18 mouse cellular contexts compared by ENCODE assay signal in genomic region chr13:37870118-37870908, GRCm38 (mm10).
DNase-seq lines count a peak whose midpoint lies in the region; ATAC-seq and TF ChIP-seq lines count a peak whose summit lies in the region.
"Had no signal": no experiment of that assay in that cellular context is flagged by ENCODE, and none has a peak within 500 bp of the region (broad histone marks: within the 10 kb centered on the region; RNA-seq: fewer than 3 reads in every experiment).

No protein-coding gene starts in this region.

- peak; percentile 65 for TF ChIP-seq EP300 in liver, postnatal 0 days (IDR thresholded peaks at IDR 0.05; ENCODE audit: low read depth)

- H3K9me3 ChIP-seq in kidney, embryonic 15.5 days (replicated peaks): no peaks in the 10 kb centered on the region
- no peaks in the 10 kb centered on the region for H3K9me3 ChIP-seq in liver, postnatal 0 days (ENCODE audit: low read length)
- H3K9me3 ChIP-seq: forebrain, embryonic 12.5 days; limb, embryonic 12.5 days; neural tube, embryonic 13.5 days had no signal

- ATAC-seq in kidney, embryonic 15.5 days (replicated peaks; ENCODE audit: low FRiP score): no peak
- peak; percentile 76 for ATAC-seq in common myeloid progenitor, adult 5-6 weeks (replicated peaks; ENCODE audit: low read depth, poor library complexity, severe bottlenecking)
- ATAC-seq in liver, postnatal 0 days: peak; percentile 20; the same call in 1 of the 2 replicates
- ATAC-seq: intestine, embryonic 16.5 days had no signal

- H3K27me3 ChIP-seq in kidney, embryonic 15.5 days: no peaks in the 10 kb centered on the region
- H3K27me3 ChIP-seq in liver, postnatal 0 days (ENCODE audit: insufficient read depth, low read length): no peaks in the 10 kb centered on the region
- H3K27me3 ChIP-seq: forebrain, embryonic 12.5 days; limb, embryonic 12.5 days; neural tube, embryonic 13.5 days had no signal

- H3K9ac ChIP-seq in kidney, embryonic 15.5 days: no peak overlapping the region
- no peak overlapping the region for H3K9ac ChIP-seq in liver, postnatal 0 days (replicated peaks)
- H3K9ac ChIP-seq: forebrain, embryonic 12.5 days; limb, embryonic 12.5 days; neural tube, embryonic 13.5 days had no signal

- H3K4me3 ChIP-seq in kidney, embryonic 15.5 days (replicated peaks): no peak overlapping the region
- no peak overlapping the region for H3K4me3 ChIP-seq in liver, postnatal 0 days (ENCODE audit: low read depth, low read length)
- H3K4me3 ChIP-seq: forebrain, embryonic 12.5 days; limb, embryonic 12.5 days; neural tube, embryonic 13.5 days had no signal

- WGBS in kidney, embryonic 15.5 days: 59% methylated on average over 12 of the region's 12 CpGs
- WGBS in liver, postnatal 0 days (ENCODE audit: insufficient replicate concordance): 27% methylated on average over 12 of the region's 12 CpGs

- peak overlapping the region; percentile 37; the same call in 1 of the 2 replicates for H3K27ac ChIP-seq in kidney, embryonic 15.5 days
- H3K27ac ChIP-seq in liver, postnatal 0 days (ENCODE audit: low read depth): peak overlapping the region; percentile 64
- H3K27ac ChIP-seq: forebrain, embryonic 12.5 days; limb, embryonic 12.5 days; neural tube, embryonic 13.5 days had no signal

- H3K36me3 ChIP-seq in kidney, embryonic 15.5 days: no peaks in the 10 kb centered on the region
- no peaks in the 10 kb centered on the region for H3K36me3 ChIP-seq in liver, postnatal 0 days (replicated peaks; ENCODE audit: insufficient read depth, low read length)
- H3K36me3 ChIP-seq: forebrain, embryonic 12.5 days; limb, embryonic 12.5 days; neural tube, embryonic 13.5 days had no signal

- DNase-seq in kidney, postnatal 14 days: no peak
- no peak for DNase-seq in liver, postnatal 0 days
- DNase-seq in thymus, postnatal 14 days: peak; percentile 41
- no peak for DNase-seq in lung, postnatal 14 days
- DNase-seq in lung, postnatal 25 days (ENCODE audit: low spot score): no peak
- DNase-seq in frontal cortex, postnatal 25 days (ENCODE audit: low spot score in 2 of 2): no peak
- DNase-seq: cerebellum, adult 11-12 months; kidney, postnatal 10 days; lung, postnatal 10 days; midbrain, embryonic 14.5 days; spleen, adult 18-20 months had no signal

- no peak for TF ChIP-seq CTCF in liver, postnatal 0 days (IDR thresholded peaks at IDR 0.05; ENCODE audit: low read depth)

- H3K4me1 ChIP-seq in kidney, embryonic 15.5 days: peaks cover 66% of the 10 kb centered on the region
- H3K4me1 ChIP-seq in liver, postnatal 0 days (ENCODE audit: insufficient read depth): peaks cover 77% of the 10 kb centered on the region

- H3K4me2 ChIP-seq in kidney, embryonic 15.5 days: no peak overlapping the region
- peak overlapping the region; percentile 14; the same call in 1 of the 2 replicates for H3K4me2 ChIP-seq in liver, postnatal 0 days (ENCODE audit: low read depth, low read length)
- H3K4me2 ChIP-seq: forebrain, embryonic 12.5 days; heart, embryonic 11.5 days; limb, embryonic 12.5 days; neural tube, embryonic 13.5 days had no signal
